Mouse (Mus musculus) erythroblast, embryonic 14.5 days (primary cell): ENCODE measurements around the gene Bmp6.

Experiments used
- GATA1 ChIP-seq: IDR thresholded peaks from 2 replicates; pipeline ENCODE4 v1.6.1; 2012; ENCODE audit warnings: low read length, inconsistent platforms, mixed read lengths
- TAL1 ChIP-seq: IDR thresholded peaks from 3 replicates; pipeline ENCODE4 v1.6.1; 2012; ENCODE audit warnings: low read length, inconsistent platforms, mixed read lengths

GRCm38 (mm10) chr13:38516582-38516981 is 171.7 kb downstream of the Bmp6 start:
- TF ChIP-seq GATA1 (no peak), TAL1 (no peak)
